Mouse (Mus musculus): ENCODE data around the gene Dab2.

Gene Dab2

DNA sequence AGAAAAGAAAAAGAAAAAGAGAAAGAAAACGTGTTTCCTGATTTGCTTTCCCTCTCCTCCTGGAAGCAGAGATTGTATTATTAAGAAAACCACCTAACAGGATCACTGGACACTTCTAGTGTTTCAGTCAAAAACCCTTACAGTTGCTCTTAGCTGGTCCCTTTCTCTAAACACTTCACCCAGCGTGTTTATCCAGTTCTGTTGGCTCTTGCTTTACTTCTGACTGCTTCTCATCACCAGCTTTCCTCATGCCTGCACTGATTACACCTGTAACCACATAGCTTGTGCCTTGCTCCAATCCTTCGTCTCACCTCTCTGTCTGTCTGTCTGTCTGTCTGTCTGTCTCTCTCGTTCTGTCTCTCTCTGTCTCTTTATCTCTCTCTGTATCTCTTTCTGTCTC lies 25.9 kb downstream of the Dab2 start:
- no peak for DNase-seq (ENCODE audit: low read depth, low spot score)

DNA sequence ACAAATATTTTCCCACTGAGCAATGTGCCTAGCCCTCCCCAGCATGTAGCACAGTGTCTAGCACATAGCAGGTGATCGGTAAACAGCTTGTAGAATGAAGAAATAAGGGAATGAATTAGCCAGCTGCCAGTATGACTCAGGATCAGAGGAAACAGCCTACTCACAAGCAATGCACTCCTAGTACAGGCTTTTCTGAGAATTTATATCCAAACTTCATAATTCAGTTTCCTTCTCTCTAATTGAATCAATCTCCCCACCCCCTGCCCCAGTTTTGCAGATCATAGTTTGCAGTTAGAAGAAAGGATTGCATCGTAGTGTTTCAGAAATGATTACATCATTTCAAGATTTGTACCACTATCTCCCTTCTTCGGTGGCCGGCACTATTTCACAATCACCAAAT lies 26.4 kb downstream of the Dab2 start:
- no peak for DNase-seq (ENCODE audit: low read depth, low spot score)

DNA sequence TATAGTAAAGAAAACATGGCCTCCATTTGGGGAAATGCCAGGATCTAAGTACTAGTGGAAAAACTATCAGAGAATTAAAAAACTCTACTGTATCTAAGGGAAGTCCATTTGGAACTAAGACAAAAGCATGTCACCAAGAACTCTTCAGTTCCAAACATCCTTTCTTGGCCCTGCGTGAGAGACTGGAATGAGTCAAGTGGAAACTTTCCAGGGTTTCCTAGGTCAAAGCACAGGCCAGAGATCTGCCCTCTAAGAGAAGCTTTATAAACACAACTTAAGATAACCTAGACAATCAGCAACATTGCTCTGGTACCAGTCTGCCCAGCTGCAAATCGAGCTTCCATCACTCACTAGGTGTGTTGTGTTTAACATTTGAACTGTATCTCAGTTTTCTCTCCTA lies 31.8 kb downstream of the Dab2 start:
- no peak for DNase-seq (ENCODE audit: low read depth, low spot score)

DNA sequence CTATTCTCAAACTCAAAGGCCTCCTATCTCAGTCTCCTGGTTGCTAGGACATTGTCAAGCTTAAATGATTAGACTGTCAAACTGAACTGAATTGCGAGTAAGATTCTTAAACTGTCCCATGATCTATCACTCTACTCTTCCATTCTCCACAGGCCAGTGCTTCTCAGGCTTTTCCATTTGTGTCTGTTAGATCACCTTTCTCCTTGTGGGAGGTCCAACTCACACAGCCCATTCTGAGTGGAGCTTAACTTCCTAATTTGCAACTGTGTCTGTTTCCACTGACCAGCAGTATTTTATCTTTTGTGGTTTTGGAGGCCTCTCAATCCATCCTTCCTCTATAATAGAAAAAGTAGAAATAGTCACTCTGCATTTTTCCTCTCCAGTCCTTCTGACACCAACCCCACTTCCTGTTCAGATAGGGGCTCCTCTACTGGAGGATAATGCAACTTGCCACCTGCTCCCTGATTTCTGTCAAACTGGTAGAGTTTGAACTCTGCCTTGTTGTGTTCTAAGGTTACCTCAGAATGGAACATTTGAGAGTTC lies 35.1 kb downstream of the Dab2 start:
- DNase-seq (ENCODE audit: low read depth, low spot score), result no peak

DNA sequence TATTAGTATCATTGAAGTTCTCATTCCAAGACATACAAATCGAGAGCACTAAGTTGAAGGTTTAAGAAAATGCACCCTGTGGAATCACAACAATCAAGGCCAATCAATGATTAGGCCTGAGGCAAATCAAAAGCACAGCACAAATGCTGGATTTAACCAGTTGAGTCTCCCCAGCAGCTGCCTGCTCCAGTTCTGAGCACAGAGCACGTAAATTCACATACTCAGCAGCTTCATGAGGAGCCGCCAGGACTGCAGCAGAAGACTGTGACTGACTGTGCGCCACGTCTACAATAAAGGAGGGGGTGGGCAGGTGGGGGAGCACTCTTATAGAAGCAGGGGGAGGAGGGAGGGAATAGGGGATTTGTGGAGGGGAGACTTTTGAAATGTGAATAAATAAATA lies 40.2 kb downstream of the Dab2 start:
- no peak for DNase-seq (ENCODE audit: low read depth, low spot score)

GRCm38 (mm10) chr15:6340347-6340746 lies 40.8 kb downstream of the Dab2 start:
- no peak for DNase-seq (ENCODE audit: low read depth, low spot score)

- no peak for DNase-seq (ENCODE audit: low read depth, low spot score)
Observed at GRCm38 (mm10) chr15:6341427-6341826, 41.8 kb downstream of the Dab2 start.

DNA sequence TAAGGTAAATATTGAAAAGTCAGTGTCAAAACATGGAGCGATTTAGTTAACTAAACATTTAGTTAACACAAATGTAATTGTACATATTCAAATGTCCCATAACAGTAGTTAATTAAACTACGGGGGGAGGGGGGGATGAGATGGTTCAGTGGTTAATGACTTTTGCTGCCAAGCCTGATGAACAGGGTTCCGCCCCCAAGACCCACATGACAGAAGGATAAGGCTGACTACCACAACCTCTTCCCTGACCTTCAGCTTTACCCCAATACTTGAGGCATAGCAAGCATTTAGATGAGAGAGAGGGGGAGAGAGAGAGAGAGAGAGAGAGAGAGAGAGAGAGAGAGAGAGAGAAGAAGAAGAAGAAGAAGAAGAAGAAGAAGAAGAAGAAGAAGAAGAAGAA lies 54.3 kb downstream of the Dab2 start:
- no peak for DNase-seq (ENCODE audit: low read depth, low spot score)

GRCm38 (mm10) chr15:6359859-6360258 lies 60.3 kb downstream of the Dab2 start:
- no peak for DNase-seq (ENCODE audit: low read depth, low spot score)

- no peak for DNase-seq (ENCODE audit: low read depth, low spot score)
Observed at GRCm38 (mm10) chr15:6369974-6370373, 70.4 kb downstream of the Dab2 start.

DNA sequence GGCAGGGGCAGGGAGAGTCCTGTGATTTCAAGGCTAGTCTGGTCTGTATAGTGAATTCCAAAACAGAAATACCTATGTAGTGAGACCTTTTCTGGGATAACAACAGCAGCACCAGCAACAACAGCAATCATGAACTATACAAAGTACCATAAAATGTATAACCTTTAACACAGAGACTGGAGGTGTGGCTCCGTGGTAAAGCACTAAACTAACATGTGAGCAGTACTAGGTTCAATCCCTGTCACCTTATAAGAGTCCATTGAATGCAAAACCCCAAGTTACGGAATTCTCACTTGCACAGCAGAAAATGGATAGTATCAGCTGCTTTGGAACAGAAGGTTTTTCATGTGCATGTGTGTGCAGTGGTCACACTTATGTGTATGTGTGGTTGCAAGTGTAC lies 71.9 kb downstream of the Dab2 start:
- no peak for DNase-seq (ENCODE audit: low read depth, low spot score)

GRCm38 (mm10) chr15:6375016-6375415 lies 75.4 kb downstream of the Dab2 start:
- no peak for DNase-seq (ENCODE audit: low read depth, low spot score)

DNA sequence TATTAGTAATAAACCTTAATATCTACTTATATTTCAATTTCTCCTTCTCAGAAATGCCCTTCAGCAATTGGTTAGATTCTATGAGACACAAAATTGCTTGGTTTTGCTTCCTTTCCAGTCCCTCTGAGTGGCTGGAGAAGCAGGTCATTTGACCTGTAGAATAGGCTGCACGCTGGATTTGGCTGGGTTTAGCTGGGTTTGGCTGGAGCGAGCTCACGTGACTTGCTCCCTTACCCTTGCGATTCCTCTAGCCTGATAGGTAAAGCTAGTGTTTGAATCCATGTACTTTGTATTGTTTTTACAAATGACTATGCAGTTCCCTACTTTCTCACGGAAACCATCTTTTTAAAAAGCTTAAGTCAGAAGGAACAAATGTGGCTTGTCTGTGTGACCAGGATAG lies 76.4 kb downstream of the Dab2 start:
- no peak for DNase-seq (ENCODE audit: low read depth, low spot score)

- DNase-seq (ENCODE audit: low read depth, low spot score), result no peak
Observed at GRCm38 (mm10) chr15:6376785-6377184, 77.2 kb downstream of the Dab2 start.

GRCm38 (mm10) chr15:6384027-6384426 lies 84.4 kb downstream of the Dab2 start:
- no peak for DNase-seq (ENCODE audit: low read depth, low spot score)

DNA sequence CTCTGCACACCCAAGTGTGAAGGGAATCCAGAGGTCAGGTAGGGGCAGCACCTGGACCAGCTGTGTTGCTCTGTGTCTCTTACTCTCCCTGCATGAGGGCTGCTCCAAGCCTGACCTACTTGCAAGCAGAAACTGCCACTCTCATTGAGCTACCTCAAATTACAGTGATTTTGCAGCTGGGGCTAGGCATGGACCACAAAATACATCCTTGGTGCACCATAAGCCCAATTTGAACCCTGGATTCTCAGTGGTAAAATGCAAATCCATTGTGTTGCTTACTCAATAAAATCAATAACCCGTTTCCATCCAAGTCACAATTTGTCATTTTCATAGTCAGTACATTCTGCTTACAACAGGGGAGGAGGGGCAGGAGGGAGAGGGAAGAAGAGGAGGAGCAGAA lies 85.7 kb downstream of the Dab2 start:
- DNase-seq (ENCODE audit: low read depth, low spot score), result no peak

DNA sequence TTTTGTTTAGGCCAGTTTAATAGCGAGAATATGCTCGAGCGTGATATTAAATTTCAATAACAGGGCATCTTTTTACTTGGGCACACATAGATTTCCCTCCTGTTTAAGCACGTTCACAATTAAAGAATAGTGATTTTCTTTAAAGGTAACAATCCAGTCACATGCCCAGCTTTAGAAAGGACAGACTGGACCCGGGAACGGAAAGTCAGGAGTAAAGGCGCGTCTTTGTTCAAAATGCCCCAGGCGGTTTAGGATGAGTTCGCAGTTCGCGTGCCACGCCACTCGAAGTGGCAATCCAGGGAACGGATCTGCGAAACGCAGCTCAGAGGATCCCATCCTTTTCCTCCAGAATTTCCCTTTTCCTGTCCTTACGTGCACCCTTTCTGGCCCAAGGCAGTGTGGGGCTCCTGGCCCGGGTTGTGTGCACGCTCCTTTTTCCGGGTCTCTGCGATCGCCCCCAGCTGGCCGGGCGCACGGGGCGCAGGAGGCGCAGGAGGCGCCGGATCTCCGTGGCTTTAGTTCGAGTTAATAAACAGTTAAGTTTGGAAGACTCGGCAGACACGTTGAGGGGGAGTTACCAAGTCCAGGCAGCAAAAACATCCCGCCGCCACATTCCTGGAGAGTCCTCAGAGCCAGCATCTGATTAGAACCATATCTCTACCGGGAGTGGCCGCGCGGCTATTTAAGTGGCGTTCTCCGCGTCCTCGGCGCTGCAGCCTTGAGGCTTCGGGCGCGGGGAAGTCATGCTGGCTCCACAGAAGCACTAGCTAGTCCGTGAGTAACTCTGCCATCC lies 86.8 kb downstream of the Dab2 start:
- DNase-seq (ENCODE audit: low read depth, low spot score), result no peak

GRCm38 (mm10) chr15:6386961-6387728 lies 87.6 kb downstream of the Dab2 start:
- no peak for DNase-seq (ENCODE audit: low read depth, low spot score)

DNA sequence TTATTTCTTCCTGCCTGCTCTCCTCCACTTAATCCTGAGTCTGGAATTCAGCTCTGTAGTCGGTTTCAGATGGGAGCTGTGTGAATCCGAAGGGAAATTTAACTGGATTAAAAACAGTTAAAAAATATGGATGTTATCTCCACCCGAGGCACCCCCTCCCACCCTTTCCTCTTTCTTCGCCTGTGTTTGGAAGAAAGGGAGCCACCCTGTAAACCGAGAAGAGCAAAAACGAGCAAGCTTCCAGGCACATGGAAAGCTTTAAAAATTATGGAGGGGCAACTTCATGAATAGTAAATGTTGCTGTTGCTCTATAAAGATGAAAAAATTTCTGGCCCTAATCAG lies 88.1 kb downstream of the Dab2 start:
- no peak for DNase-seq (ENCODE audit: low read depth, low spot score)

GRCm38 (mm10) chr15:6388146-6388545 lies 88.6 kb downstream of the Dab2 start:
- DNase-seq (ENCODE audit: low read depth, low spot score), result no peak

GRCm38 (mm10) chr15:6388631-6389030 lies 89.0 kb downstream of the Dab2 start:
- no peak for DNase-seq (ENCODE audit: low read depth, low spot score)

GRCm38 (mm10) chr15:6390106-6390505 lies 90.5 kb downstream of the Dab2 start:
- DNase-seq (ENCODE audit: low read depth, low spot score), result no peak

DNA sequence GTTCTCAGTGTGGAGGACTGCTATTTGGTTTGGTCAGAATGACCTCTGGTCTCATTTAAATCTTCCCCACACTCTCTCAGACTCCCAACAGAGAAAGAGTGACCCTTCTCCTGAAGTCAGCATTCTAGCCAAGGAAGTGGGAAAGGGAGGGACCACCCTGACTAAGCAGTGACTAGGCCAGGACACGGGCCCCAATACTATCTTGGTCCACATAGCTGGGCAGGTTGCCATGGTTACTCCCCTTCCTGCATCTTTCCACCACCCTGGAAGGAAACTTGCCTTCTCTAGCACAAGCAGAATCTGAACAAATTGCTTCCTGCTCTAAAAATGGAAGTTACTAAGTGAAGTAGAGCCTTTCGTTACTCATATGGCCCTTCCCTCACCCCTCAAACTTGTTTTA lies 91.1 kb downstream of the Dab2 start:
- no peak for DNase-seq (ENCODE audit: low read depth, low spot score)
